Mouse (Mus musculus) kidney, postnatal 25 days (tissue): ENCODE data around the gene 1700023F06Rik.
"Not testable (repeated sequence)": the region's sequence is repeated elsewhere in the genome, so short reads cannot be mapped to it uniquely, and the experiment has no call there.

Experiments
- DNase-seq, 2 experiments: peaks; one replicate each; pipeline ENCODE4 v3.0.0; 2021; ENCODE audit warnings: mixed read lengths in 2 of 2

1700023F06Rik gene

DNA sequence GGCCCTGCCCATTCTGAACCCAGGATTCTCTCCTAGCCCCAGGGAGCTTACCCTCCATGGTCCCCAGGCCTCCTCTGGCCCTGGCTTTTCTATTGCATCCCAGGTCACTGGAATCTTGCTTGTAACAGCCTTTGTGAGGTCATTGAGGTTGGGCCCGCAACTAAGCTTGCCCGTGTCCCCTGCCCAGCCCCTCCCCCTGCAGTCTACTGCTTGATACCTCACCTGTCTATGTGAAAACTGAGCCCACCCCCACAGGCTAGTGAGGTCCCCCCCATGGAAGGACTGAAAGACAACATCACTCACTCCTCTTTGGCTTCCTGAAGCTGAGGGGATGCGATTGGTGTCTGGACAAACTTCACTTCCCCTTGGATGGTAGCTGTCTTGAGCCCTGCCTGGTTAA lies at the start of gene 1700023F06Rik:
Gene 1700023F06Rik, minus strand, starts transcription at position 101 of the 400 bp plus-strand sequence.
- no peak for DNase-seq

DNA sequence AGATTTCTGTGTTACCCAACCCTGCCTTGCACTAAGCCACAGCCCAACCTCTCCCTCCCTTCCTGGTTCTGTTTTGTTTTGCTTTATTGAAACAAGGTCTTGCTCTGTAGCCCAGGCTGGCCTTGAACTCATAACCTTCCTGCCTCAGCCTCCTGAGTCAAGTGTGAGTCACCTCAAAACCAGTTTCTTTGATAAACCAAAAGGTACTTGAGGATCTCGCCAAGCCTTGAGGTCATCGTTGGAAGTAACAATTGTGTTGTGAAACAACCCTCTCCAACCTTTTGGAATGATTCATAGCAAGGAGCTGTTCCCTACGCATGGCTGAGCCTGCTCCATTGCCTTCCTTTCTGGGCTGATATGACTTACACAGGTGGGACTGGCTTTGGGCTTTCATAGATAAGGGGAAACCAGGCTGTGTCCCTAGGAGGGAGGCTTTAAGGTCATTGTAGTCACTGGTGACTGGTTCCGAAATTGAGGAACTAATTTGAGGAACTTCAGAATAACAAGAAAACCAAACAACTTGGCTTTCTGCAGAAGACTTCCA lies 49.7 kb upstream of the 1700023F06Rik start:
- DNase-seq, result peak in 1 of 2 experiments; percentile 30

DNA sequence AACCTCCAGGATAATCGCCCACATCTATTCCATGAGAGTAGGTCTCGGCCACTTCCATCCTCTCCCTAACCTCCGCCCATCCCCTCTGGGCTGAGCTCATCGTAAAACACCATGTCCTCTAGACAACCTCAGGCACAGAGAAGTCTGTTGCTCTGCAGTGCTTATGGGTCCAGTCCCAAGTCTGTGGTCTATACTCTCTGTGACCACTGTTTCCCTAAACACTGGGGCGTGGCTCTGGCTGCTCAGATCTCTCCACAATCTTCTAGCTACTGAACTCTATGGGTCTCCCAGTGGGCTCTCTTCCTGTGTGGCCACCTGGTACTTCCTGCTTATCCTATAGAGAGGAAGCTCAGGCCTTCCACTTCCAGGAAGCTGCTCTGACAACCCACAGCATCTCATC lies 45.2 kb upstream of the 1700023F06Rik start:
- DNase-seq, result peak in 1 of 2 experiments; percentile 18

DNA sequence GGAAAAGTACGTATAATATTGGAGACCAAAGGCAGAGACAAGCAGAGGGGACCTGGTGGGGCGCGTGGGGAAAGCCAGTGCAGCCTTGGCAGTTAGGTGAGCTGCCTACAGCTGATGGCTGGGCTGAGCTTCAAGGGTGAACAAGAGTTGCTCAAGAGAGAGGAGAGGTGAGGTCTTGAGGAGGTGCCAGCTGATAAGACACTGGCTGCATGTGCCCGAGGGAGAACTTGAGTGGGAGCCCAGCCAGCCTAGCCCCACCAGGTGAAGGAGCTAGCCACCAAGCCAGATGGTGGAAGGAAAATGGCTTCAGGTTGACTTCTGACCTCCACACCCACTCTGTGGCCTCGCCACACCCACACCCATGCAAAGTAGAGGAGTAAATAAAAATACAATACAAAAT lies 44.0 kb upstream of the 1700023F06Rik start:
- DNase-seq, result peak in 1 of 2 experiments; percentile 35

DNA sequence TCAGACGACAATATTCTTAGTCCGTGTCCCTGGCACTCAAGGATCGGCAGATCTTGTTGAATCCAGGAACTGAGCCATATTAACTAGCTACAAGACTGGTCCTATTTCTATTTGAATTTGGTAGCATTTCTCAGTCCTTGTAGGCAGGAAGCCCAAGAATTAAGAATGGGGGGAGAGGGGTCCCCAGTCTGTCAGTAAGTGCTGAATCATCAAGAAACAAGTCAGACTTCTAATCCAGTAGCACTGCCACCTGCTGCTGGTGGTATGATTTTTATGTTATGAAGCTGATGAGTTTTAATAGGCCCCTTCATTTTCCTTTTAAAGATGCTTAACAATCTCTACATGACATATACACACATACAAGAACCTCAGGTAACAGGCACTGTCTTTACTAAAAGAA lies 42.0 kb upstream of the 1700023F06Rik start:
- DNase-seq, result no peak

DNA sequence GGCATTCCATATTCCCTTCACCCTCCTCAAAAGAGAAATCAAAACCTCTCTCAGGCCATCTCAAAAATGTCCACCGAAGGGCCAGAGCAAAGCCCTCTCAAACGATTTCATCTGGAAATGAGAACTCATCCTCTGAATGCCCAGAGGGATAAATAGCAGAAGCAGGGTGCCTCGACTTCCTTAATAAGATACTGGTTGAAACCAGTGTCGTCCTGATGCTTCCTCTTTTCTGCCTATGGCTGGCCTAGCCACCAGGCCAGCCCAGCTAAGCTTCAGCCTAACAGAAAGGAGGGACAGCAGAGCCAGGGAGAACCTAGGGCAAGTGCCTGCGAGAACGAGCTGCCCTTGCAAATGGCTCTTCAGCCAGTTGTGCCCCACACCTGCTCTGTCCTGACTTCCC lies 41.2 kb upstream of the 1700023F06Rik start:
- DNase-seq, result peak in 1 of 2 experiments; percentile 22

DNA sequence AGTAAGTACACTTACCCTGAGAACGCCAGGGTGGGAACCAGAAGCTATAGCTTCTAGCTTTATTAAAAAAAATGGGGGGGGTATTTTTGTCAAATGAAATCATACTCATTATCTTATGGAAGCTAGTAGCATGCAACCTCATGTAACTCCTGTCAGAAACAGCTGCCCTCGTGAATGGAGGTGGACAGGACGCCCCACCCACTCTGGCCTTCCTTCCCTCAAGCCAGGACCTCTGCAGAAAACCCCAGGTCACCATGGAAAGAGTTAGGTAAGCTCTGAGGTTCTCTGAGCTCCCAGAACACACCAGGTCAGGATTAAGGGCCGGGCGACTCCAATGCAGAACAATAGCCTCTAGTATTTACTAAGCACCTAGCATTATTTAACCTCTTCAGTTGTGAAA lies 40.5 kb upstream of the 1700023F06Rik start:
- DNase-seq, result peak in 1 of 2 experiments; percentile 38

DNA sequence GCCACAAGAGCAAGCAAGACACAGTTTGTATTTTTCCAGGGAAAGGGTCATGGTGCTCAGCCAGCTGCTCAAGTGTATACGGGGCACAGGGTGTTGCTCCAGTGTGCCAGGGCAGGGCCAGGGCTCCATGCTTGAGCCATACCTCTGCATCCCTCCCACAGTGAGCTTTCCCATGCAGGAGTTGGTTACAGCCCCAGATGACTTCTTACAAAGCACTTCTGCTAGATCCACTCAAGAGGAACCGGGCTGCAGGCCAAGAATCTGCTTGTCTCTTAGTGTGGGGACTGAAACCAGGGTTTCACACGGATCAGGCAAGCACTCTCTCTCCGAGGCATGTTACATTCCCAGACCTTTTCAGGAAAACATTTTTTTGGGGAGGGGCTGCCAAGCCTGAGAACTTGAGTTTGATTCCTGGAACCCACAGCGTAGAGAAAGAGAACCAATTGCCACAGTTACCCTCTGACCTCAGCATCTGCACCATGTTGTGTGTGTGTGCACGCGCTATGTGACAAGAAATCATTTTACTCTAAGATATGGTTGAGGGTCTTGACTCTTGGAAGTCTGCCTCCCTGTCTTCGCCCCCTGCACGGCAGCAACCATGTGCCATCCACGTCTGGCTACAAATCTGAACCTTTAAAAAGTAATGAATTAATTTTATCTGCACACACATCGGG lies 39.3 kb upstream of the 1700023F06Rik start:
- peak; percentile 90 to 92 for DNase-seq

DNA sequence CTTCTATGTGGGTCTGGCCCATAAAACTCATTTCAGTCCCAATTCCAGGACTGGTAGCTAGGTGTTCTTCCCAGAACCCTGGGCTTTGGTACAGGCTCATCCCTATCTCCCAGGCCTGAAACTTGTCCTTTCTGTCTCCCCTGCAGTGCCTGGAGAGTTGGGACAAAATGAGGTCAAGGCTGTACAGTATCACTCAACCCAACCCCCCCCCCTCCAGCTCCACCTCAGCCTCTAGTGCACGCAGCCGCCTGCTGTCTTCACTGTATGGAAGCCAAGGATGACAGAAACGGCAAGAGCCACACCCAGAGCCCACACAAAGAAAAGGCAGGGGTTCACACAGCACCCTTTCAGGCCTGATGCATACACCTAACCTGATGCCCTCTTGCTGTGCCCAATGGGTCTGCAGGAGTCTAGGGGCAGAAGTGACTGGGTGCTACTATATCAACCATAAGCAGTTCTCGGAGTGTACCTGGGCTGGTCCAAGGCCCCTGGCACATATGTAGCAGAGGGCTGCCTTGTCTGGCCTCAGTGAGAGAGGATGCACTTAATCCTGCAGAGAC lies 38.5 kb upstream of the 1700023F06Rik start:
- peak in 1 of 2 experiments; percentile 30 for DNase-seq

DNA sequence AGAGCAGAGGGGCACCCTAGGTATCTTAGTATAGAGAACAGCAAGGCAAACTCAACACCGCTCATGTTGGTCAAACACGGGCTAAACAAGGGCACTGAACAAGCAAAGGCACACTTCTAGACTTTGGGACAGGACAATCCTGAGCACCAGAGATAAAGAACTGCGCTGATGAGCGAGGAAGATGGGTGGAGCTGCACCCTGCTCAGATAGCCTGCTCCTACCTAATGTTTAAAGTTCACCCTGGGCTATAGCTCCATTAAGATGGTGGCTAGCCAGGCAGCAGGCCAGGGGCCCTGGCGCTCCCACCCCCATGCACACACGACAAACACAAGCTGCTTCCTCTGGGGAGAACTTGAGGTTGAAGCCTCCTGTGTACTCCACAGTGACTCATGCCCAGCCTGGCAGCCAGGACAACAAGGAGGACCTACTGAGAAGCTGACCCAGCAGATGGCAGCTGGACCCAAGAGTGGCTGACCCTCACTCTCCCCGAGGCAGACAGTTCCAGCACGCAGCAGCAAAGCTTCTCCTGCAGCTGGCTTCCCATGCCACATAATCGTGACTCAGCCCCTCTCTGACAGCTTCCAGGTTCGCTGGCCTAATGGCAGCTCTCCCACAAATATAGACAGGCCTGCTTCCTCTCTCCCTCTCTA lies 37.8 kb upstream of the 1700023F06Rik start:
- DNase-seq, result peak in 1 of 2 experiments; percentile 51

DNA sequence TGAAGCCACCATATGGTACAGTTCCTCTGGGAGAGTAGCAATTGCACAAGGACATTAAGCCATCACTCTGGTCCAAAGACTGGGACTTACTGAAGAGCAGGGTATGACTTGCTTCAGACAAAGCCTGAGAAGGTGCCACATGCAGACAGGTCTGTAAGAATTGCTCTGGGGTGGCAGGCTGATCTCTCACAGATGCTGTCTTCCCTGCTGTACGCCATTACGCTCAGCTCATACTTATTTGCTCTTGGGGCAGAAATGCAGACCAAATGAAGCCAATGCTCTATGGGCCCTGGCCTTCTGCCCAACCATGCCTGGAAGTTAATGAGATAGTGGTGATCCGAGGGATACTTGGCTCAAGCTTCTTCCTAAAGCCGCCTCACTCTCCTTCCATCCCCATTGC lies 36.5 kb upstream of the 1700023F06Rik start:
- DNase-seq, result peak; percentile 34 to 47

DNA sequence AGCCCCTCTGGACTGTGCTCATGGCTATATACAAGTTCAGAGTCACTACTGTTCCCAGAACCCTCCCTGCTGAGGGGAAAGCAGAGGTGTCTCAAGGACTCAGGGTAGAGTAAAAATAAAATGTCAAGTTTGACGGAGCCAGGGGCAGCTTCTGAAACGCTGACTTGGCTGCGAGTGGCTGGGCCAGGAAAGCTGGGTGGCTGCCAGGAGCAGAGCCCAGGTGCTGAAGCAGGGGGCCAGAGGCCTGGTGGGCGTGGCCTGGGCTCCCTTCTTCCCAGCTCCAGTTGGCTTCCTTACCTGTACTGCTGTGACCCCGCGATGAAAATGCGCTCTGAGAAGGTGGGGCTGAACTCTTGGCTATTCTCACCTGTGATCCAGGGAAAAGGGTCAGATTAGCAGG lies 32.4 kb upstream of the 1700023F06Rik start:
- peak; percentile 77 to 88 for DNase-seq

DNA sequence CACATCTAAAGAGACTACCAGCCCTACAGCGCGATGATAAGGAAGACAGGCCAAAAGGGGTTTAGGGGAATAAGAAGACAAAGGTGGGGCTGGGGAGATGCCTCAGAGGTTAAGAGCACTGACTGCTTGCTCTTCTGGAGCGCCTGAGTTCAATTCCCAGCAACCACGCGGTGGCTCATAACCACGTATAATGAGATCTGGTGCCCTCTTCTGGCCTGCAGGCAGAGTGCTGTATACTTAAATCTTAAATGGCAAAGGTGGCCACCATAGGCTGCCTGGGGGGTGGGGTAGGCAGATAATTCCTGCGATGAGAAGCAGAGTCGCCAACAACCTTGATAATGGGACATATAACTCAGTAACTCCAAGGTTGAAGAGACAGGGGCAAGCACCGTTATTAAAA lies 29.4 kb upstream of the 1700023F06Rik start:
- no peak for DNase-seq

DNA sequence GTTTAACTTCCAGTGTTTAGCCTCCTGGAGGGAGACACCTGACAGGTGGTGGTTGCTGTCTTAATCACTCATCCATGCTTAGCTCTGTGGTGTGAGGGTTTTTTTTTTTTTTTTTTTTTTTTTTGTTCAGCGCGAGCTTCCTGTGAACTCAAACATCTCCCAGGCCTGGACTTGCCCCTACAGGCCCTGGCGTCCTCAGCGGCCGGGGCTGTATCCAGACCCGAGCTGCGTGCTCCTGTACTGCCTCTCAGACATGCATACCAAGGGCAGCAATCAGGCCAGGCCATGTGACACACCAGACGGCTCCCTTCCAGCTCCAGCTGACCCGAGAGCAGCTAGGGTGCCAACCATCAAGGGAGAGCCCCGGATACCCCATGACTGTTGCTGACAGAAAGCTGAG lies 28.5 kb upstream of the 1700023F06Rik start:
- peak; percentile 29 to 65 for DNase-seq

DNA sequence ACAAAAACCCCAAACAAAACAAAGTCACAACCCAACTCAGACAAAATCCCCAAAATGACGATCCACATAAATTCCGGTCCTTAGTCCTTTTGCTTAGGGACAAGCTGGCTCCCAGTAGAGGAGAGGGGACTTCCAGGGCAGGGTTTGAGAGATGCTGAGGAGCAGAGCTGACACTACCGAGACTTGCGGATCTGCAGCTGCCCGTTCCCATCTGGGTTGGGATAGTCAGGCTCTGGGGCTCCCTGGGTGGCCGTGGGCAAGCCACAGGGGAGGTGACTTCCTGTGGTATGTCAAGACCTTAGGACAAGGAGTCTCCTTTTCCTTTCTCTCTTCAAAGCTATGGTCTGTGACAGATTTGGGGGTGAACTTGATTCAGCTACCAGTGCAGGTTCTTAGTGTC lies 28.1 kb upstream of the 1700023F06Rik start:
- DNase-seq, result no peak

DNA sequence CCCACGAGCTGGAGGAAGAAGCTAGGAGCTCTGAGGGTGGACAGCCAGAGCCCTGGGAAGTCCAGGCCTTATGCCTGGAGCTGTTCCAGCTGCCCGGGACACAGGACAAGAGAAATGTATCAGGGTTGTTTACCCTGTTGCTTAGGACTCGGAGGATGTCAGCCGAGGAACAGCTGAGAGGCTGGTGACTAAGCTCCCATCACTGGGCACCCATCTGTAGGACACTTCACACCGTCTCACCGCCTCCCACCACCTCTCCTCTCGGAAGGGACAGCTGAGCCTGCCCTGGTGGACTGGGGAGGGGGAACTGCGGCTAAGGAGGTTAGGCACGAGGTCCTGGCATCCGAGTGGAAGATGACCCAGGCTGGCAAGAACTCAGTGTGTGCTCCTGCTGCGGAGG lies 27.3 kb upstream of the 1700023F06Rik start:
- peak; percentile 28 to 65 for DNase-seq

DNA sequence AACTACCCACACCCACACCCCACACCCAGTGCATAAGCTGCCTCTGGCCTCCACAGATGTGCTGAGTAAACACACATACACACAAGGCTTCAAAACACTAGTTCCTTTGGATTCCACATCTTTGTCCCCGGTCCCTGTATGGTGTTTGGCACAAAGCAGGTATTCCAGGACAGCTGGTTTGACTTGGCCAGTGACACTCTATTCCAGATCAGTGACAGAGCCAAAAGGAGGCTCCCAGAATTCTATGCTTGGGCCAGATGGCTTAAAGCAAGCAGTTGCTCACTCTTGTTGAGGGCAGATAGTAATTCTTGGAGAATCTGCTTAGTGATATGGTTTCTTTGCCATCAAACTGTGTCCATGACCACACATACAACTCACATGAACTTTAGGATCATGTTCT lies 26.1 kb upstream of the 1700023F06Rik start:
- DNase-seq, result no peak

DNA sequence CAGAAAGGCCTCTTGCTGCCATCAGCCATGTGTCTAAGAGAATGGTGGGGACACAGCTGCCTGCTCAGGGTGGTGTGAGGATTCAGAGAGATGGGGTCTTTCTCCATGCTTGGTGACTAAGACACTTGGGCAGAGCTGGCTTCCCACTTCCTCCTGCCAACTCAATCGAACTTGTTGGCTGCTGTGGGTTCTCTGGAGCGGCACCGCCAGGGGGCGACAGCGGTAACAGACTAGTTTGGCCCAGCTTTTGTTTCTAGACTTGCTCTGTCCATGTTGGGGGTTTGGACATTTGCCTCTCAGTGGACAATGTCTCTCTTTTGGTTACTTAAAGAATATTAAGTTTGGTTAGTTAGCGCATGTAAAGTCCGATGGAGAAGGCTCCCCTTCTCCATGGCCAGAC lies 24.6 kb upstream of the 1700023F06Rik start:
- DNase-seq, result peak; percentile 87 to 94

DNA sequence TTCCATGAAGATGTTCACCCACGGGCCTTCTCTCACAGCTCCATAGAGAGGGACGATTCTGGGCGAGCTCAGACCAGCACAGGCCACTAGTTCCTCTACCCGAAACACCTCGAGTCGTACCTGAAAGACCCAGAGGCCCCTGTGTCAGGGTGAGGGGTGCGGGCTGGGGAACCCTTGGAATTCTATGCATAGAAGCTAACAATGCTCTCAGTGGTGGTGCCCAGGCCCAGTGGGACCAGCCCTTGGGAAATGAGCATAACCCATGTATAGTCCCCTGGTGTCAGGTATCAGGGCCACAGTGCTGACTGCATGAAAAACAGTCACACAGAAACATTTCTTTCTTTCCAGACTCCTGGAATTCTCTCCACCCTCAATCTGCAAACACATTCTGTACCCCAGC lies 23.0 kb upstream of the 1700023F06Rik start:
- DNase-seq, result no peak

DNA sequence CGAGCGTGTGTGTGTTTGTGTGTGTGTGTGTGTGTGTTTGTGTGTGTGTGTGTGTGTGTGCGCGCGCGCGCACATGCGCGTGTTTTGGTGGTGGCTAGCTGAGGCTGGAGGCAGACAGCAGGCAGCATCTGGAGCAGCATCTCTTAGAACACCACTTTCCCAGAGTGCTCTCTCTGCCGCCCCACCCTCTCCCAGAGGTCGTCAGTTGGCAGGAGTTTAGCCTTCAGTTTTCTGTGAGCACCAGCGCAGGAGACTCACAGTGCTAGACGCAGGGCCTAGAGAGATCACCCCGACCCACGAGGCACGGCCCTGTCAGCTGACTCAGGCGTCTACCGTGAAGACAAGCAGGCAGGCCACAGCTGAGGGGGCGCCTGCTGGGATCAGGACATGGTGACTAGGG lies 22.3 kb upstream of the 1700023F06Rik start:
- DNase-seq, result peak in 1 of 2 experiments; percentile 17

DNA sequence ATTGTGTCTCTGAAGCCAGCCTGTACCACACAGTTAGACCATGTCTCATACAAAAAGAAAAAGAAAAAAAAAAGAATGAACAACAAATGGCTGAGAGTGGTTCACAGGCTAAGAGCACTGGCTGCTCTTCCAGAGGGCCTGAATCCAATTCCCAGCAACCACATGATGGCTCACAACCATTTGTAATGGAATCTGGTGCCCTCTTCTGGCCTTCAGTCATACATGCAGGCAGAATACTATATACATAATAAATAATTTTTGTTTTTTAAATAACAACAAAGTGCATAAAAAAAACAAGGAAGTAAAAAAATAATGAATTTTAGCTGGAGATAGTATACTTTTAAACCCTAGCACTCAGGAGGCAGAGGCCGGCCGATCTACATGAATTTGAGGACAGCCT lies 21.2 kb upstream of the 1700023F06Rik start:
- DNase-seq, result no peak

DNA sequence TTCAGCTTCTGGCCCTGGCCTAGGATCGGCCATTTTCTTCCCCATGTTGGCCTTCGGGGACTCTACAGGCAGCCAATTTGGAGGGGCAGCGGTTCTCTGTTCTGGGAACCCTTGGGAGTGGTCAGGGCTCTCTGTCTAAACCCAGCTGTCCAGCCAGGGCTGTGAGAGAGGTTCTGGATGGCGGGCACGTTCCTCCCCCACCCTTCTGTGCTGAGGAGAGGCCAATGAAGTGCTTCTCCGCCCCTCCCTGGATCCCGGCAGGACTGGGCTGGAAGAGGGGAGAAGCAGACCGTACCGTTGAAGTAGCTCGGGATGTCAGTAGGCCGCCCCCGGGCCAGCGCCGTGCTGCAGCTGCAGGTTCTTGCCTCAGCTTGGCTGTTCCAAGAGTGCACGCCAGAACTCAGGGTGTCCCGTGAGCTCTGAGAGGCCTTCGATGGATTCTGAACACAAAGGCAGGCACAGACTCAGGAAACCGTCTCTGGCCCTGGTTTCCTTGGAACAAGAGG lies 15.6 kb upstream of the 1700023F06Rik start:
- peak; percentile 21 to 53 for DNase-seq

DNA sequence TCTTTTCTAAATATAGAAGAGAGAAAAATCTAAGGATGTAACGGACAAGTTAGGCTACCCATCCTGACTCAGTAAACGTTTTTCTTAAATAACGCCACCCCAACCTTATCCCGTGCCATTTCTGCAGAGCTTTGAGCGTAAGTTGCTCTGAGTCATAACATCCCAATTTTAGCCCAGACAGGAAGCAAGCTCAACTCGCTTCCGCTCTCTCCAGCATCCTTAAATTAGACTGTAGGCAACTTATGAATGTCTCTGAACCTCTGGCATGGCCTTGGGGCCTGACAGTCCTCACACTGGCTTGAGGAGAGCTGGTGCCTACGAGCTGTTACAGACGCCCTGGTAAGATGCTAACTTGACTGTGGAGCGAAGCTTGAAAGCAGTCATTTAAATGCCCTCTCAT lies 15.1 kb upstream of the 1700023F06Rik start:
- peak in 1 of 2 experiments; percentile 18 for DNase-seq

DNA sequence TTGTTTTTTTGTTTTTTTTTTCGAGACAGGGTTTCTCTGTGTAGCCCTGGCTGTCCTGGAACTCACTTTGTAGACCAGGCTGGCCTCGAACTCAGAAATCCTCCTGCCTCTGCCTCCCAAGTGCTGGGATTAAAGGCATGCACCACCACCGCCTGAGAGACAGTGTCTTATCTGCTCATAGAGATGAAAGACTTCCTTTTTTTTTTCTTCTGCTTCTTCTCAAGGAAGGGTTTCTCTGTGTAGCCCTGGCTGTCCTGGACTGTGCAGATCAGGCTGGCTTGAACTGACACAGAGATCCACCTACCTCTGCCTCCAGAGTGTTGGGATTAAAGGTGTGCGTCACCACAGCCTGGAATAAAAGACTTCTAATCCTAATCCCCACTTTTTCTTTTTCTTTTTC lies 14.4 kb upstream of the 1700023F06Rik start:
- DNase-seq, result not testable (repeated sequence)
